8 mouse cellular contexts compared by ENCODE assay signal in genomic region chr2:164970631-164971196, GRCm38 (mm10). TPM values are rescaled to one million over a fixed set of nuclear protein-coding genes. Genes with fewer than 3 reads are reported as not detected.
DNase-seq lines count a peak whose midpoint lies in the region; ATAC-seq lines count a peak whose summit lies in the region.

No protein-coding gene starts in this region.

- H3K36me3 ChIP-seq in heart, embryonic 16.5 days (ENCODE audit: control insufficient read depth, insufficient read depth) = no peaks in the 10 kb centered on the region
- H3K36me3 ChIP-seq in hindbrain, embryonic 11.5 days (ENCODE audit: control insufficient read depth, insufficient read depth, low read length) = no peaks in the 10 kb centered on the region
- no peaks in the 10 kb centered on the region for H3K36me3 ChIP-seq in midbrain, embryonic 10.5 days

- no peak overlapping the region; the same call in 1 of the 2 replicates for H3K4me3 ChIP-seq in heart, embryonic 16.5 days (ENCODE audit: low read length)
- H3K4me3 ChIP-seq in hindbrain, embryonic 11.5 days (ENCODE audit: low read depth, low read length) = peak overlapping the region; percentile 21
- H3K4me3 ChIP-seq in midbrain, embryonic 10.5 days = peak overlapping the region; percentile 51

- peak overlapping the region; percentile 9; the same call in 1 of the 2 replicates for H3K4me2 ChIP-seq in heart, embryonic 16.5 days (ENCODE audit: low read depth, low read length)
- H3K4me2 ChIP-seq in hindbrain, embryonic 11.5 days (replicated peaks; ENCODE audit: low read depth, low read length) = peak overlapping the region; percentile 52

- under 1% methylated on average over 42 of the region's 42 CpGs for WGBS in heart, embryonic 16.5 days
- WGBS in hindbrain, embryonic 11.5 days = under 1% methylated on average over 37 of the region's 42 CpGs
- under 1% methylated on average over 42 of the region's 42 CpGs for WGBS in midbrain, embryonic 10.5 days

- no peak for DNase-seq in heart, adult 18-20 months
- DNase-seq in cerebellum, postnatal 10 days = peak; percentile 87 to 91
- DNase-seq in hindbrain, embryonic 11.5 days (ENCODE audit: low spot score) = peak; percentile 73
- peak; percentile 60 for DNase-seq in midbrain, embryonic 10.5 days (ENCODE audit: low spot score)
- DNase-seq in thymus, postnatal 25 days = no peak
- no peak for DNase-seq in c-Kit-positive CD71-positive TER-119-positive erythroid progenitor cells, embryonic 14.5 days (ENCODE audit: low spot score)

- peaks cover 6% of the 10 kb centered on the region for H3K4me1 ChIP-seq in heart, embryonic 16.5 days (ENCODE audit: control insufficient read depth, insufficient read depth, low read length)
- peaks cover 18% of the 10 kb centered on the region for H3K4me1 ChIP-seq in hindbrain, embryonic 11.5 days (replicated peaks; ENCODE audit: control insufficient read depth, insufficient read depth, low read length)
- H3K4me1 ChIP-seq in midbrain, embryonic 10.5 days = peaks cover 52% of the 10 kb centered on the region

- no peak overlapping the region for H3K9ac ChIP-seq in heart, embryonic 16.5 days (ENCODE audit: low read length)
- H3K9ac ChIP-seq in hindbrain, embryonic 11.5 days (ENCODE audit: low read depth, low read length) = no peak overlapping the region; the same call in 1 of the 2 replicates

- no peak for ATAC-seq in heart, embryonic 16.5 days (replicated peaks; ENCODE audit: extremely low read depth, insufficient read depth, low FRiP score)
- peak; percentile 58 for ATAC-seq in hindbrain, embryonic 11.5 days (ENCODE audit: low FRiP score)
- ATAC-seq in monocyte, adult 5-6 weeks (replicated peaks; ENCODE audit: insufficient number of reproducible peaks, low FRiP score, low TSS enrichment, poor library complexity, severe bottlenecking) = no peak

- H3K27me3 ChIP-seq in heart, embryonic 16.5 days (ENCODE audit: control insufficient read depth, insufficient read depth, low read length) = peaks cover 79% of the 10 kb centered on the region
- peaks cover 54% of the 10 kb centered on the region for H3K27me3 ChIP-seq in hindbrain, embryonic 11.5 days (ENCODE audit: control insufficient read depth, insufficient read depth, low read length)
- peaks cover 92% of the 10 kb centered on the region for H3K27me3 ChIP-seq in midbrain, embryonic 10.5 days (ENCODE audit: low read depth, poor library complexity, severe bottlenecking)

- H3K27ac ChIP-seq in heart, embryonic 16.5 days (ENCODE audit: low read length) = no peak overlapping the region
- peak overlapping the region; percentile 74; the same call in 1 of the 2 replicates for H3K27ac ChIP-seq in hindbrain, embryonic 11.5 days (ENCODE audit: low read depth, low read length)
- H3K27ac ChIP-seq in midbrain, embryonic 10.5 days (replicated peaks) = peak overlapping the region; percentile 50

- H3K9me3 ChIP-seq in heart, embryonic 16.5 days (replicated peaks; ENCODE audit: control insufficient read depth, low read length) = no peaks in the 10 kb centered on the region
- no peaks in the 10 kb centered on the region for H3K9me3 ChIP-seq in hindbrain, embryonic 11.5 days (ENCODE audit: control insufficient read depth, low read length)
- H3K9me3 ChIP-seq in midbrain, embryonic 10.5 days (replicated peaks) = no peaks in the 10 kb centered on the region

RNA-seq across cellular contexts. Expression of gene Slc12a5, which starts 10.1 kb away (rescaled TPM):
- 0.21 and 0.68 TPM in 2 replicates for polyA plus RNA-seq in heart, embryonic 16.5 days (2015; fragmentation: Nextera tagmentation; extraction: Ambion mirVana)
- total RNA-seq in heart, adult 18-20 months (2021) = 1 to 10 TPM; 2.0 to 2.3 TPM
- polyA plus RNA-seq in hindbrain, embryonic 11.5 days (2014; fragmentation: Nextera tagmentation; extraction: Ambion mirVana) = 7.4 and 7.5 TPM in 2 replicates
- 0.99 and 2.1 TPM in 2 replicates for polyA plus RNA-seq in midbrain, embryonic 10.5 days (2016; fragmentation: Nextera tagmentation; extraction: Ambion mirVana)
- 0.11 to 1.7 TPM (median 0.29 TPM) in 3 replicates for total RNA-seq in monocyte, adult 5-6 weeks (2017)

RNA-seq across cellular contexts. Expression of gene Mmp9, which starts 30.1 kb away (rescaled TPM):
- polyA plus RNA-seq in heart, embryonic 16.5 days (2015; fragmentation: Nextera tagmentation; extraction: Ambion mirVana) = 3.8 and 9.7 TPM in 2 replicates
- 1 to 10 TPM; 1.3 to 1.6 TPM for total RNA-seq in heart, adult 18-20 months (2021)
- 1.3 TPM in 2 replicates for polyA plus RNA-seq in hindbrain, embryonic 11.5 days (2014; fragmentation: Nextera tagmentation; extraction: Ambion mirVana)
- 0.39 and 0.97 TPM in 2 replicates for polyA plus RNA-seq in midbrain, embryonic 10.5 days (2016; fragmentation: Nextera tagmentation; extraction: Ambion mirVana)
- total RNA-seq in monocyte, adult 5-6 weeks (2017) = 1.7 to 19.4 TPM (median 15.0 TPM) in 3 replicates

RNA-seq across cellular contexts. Expression of gene Zfp335, which starts 59.2 kb away (rescaled TPM):
- polyA plus RNA-seq in heart, embryonic 16.5 days (2015; fragmentation: Nextera tagmentation; extraction: Ambion mirVana) = 9.2 and 9.5 TPM in 2 replicates
- total RNA-seq in heart, adult 18-20 months (2021) = 1 to 10 TPM; 6.8 to 7.7 TPM
- polyA plus RNA-seq in hindbrain, embryonic 11.5 days (2014; fragmentation: Nextera tagmentation; extraction: Ambion mirVana) = 8.6 and 8.8 TPM in 2 replicates
- polyA plus RNA-seq in midbrain, embryonic 10.5 days (2016; fragmentation: Nextera tagmentation; extraction: Ambion mirVana) = 14.1 and 17.1 TPM in 2 replicates
- 9.1 to 21.0 TPM (median 12.5 TPM) in 3 replicates for total RNA-seq in monocyte, adult 5-6 weeks (2017)

Comparison
In these comparisons a context has a peak if more than half of its experiments do, and no peak if none do; other contexts are left out.
1. DNase-seq: peak in cerebellum, postnatal 10 days (2 of 2), hindbrain, embryonic 11.5 days (single experiment) and midbrain, embryonic 10.5 days (single experiment); none in heart, adult 18-20 months (0 of 2), thymus, postnatal 25 days (single experiment) and c-Kit-positive CD71-positive TER-119-positive erythroid progenitor cells, embryonic 14.5 days (single experiment).